Mouse (Mus musculus): ENCODE data around the gene Cds2.

DNA sequence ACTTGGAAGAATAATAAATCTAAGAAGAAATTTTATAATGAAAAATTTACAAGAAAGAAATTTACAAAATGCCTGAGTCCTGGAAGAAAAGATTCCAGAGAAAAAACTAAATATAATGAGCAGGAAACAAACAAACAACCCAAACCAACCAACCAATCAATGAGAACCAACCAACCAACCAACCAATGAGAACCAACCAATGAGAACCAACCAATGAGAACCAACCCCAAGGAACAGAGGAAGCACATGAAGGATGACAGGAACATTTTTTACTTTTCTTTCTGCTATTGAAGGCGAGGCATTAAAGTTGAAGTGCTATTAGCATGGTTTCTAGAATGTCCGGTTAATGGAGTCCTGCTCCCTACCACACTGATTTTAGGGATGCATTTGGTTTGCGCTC, 2.3 kb upstream of the Cds2 start:
- TF ChIP-seq POLR2A (IDR thresholded peaks at IDR 0.05; ENCODE audit: extremely low read depth, insufficient read depth, low read length) = no peak
- no peak for TF ChIP-seq CTCF (IDR thresholded peaks at IDR 0.05; ENCODE audit: low read depth, low read length)
